Mouse (Mus musculus): ENCODE results near the gene Itgb1bp1.

Itgb1bp1 gene

DNA sequence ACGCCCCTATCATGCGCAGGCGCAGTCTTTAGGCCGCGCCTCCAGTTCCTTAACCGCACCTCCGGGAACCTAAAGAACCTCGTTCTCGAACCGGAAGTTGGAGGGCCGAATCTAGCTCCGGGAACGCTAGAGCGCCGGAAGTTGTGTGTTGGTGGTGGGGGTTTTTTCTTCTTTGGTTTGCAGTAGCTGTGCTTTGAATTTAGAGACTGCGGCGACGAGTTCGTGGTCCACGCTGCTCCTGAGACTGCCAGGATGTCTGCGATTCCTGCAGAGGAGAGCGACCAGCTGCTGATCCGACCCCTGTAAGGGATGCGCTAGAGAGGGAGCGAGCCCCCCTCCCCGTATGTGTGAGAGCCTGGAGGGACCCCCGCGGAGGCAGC lies at the start of gene Itgb1bp1:
Itgb1bp1 (minus strand) TSS at position 42 of the 380 bp plus-strand sequence.
- peak; percentile 99 for DNase-seq

GRCm38 (mm10) chr12:21335869-21336268 lies 49.8 kb upstream of the Itgb1bp1 start:
- no peak for DNase-seq

DNA sequence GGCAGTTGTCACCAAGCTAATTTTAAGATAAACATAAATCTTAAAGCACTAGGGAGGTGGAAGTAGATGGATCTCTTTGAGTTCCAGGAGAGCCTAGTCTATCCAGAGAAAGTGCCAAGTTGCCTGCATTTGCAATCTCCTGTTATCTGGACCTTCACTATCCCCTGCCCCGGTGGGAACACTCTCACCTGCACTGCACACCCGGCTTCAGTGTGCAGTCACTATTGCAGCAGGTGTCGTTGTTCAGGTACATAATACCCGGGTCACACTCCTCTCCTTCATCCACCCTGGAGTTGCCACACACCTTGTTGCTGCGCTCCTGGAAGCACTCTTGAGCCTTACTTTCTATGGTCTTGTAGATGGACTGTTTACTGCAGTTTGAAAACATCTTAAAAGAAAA lies 47.7 kb upstream of the Itgb1bp1 start:
- DNase-seq: no peak

- DNase-seq: no peak
Observed at GRCm38 (mm10) chr12:21333021-21333420, 46.9 kb upstream of the Itgb1bp1 start.

DNA sequence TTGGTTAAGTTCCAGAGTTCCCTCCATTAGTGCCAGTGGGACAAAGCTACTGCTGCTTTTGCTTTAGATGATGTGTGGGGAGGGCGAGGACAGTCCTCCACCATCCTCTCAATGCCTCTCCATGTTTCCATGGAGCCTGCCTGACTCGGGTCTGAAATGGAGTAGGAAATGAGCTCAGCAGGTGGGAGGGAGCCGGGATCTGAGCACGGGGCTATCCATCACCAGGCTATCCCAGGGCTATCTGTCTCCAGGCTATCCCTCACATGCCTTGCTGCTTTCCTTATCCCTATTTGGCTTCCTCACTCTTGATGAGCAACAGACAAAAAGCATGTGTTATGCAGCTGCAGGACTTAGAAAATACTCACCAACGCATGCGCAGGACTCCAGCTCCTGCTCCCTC lies 45.6 kb upstream of the Itgb1bp1 start:
- no peak for DNase-seq

GRCm38 (mm10) chr12:21330961-21331576 lies 45.0 kb upstream of the Itgb1bp1 start:
- DNase-seq: no peak

DNA sequence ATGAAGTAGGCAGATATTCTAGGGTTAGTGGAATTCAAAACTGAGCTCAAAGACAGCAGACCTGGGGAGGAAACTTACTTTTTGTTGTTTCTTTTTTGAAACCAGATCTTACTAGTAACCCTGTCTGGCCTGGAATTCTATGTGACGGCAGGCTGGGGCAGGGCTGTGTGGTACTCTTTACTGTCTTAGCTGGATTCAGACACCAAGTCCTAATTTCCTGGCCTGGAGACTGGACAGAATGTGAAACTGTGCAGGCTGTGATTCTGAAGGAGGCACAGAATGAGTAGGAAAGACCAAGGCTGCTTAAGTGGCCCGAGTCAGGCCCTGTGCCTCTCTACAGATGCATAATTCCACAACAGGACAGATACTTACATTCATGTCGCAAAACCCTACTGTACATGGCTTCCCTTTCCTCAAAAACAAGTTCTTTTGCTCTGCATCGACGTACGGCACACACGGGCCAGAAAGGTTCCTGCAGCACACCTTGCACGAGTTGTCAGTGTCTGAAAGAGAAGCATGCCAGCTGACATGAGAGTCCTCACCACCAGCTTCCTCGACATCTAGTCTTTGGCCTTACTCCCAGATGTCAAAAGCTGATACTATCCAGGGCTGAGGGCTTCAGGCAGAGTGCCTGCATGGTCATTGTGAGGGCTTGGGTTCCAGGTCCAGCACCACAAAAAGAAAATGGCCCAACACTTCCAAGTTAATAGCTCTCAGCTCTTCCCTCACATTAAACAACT lies 43.7 kb upstream of the Itgb1bp1 start:
- DNase-seq: no peak

DNA sequence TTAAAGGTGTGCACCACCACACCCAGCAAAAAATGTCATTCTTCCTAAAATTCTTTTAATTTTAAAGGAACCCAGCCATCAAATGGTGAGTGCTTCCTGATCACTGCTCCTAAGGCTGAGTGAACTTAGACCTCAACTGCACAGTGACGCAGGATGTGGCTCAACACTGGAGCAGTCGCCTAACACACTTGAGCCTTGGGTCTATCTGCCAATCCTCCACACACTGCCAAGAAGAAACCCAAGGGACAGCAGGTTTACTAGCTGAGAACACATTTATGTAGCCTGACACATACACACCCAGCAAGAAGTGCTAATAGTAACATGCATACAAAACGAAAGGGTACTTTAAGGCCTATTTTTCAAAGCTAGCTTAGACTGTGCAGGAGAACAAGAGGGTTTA lies 40.2 kb upstream of the Itgb1bp1 start:
- no peak for DNase-seq

DNA sequence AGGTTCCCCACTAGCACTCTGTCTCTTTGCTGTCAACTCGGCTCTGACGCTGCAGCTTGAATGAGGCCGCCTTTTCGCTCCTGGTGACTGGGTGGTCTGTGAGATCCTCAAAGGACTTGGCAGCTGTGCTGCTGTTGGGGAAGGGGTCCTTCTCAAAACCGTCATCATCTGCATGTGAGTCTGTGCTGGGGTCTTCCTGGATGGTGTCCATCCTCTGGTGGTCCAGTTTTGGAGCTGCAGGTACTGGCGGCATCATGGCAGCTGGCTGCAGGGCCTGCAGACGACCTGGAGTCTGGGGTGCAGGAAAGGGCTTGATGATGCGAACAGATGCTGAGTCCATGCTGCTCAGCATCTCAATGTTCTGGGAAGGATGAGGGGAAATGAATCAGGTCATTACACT lies 39.2 kb upstream of the Itgb1bp1 start:
- no peak for DNase-seq

GRCm38 (mm10) chr12:21324101-21324500 lies 38.0 kb upstream of the Itgb1bp1 start:
- DNase-seq: no peak

DNA sequence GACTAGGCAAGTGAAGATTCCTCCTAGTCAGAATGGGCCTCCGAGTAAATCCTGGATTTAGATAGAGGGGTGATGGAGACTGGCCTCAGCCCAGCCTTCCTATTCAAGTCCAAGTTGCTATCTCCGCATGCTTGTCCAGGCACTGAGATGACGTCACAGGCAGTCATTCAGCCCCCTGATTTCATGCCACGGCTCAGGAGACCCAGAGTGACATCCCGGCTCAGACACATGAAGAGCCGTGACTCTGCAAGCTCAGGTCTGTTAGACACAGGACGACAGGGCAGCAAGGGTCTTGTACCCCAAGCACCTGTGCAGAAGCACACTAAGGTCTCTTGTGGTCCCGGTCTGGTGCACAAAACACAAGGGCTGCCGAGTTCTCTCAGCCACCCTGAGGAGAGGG lies 36.8 kb upstream of the Itgb1bp1 start:
- DNase-seq: no peak

GRCm38 (mm10) chr12:21322296-21322695 lies 36.2 kb upstream of the Itgb1bp1 start:
- no peak for DNase-seq

- DNase-seq: no peak
Observed at GRCm38 (mm10) chr12:21321170-21321569, 35.1 kb upstream of the Itgb1bp1 start.

DNA sequence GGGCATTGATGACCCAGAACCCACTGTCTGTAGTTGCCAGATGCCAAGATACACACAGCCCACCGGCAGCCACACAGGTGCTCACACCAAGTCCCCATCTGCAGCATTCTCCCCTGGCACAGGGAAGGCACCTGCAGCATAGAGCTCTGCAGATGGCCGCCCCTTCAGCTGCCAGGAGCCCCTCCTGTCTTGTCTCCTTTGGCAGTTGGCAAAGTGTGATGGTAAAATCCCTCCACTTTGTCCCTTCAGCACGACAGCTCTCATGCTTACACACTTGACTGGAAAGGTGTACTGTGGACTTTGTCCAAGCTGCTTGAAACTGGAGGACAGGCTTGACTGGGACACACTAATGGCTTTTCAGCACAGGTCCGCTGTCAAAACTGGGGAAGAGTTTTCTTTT lies 34.2 kb upstream of the Itgb1bp1 start:
- peak; percentile 71 for DNase-seq

DNA sequence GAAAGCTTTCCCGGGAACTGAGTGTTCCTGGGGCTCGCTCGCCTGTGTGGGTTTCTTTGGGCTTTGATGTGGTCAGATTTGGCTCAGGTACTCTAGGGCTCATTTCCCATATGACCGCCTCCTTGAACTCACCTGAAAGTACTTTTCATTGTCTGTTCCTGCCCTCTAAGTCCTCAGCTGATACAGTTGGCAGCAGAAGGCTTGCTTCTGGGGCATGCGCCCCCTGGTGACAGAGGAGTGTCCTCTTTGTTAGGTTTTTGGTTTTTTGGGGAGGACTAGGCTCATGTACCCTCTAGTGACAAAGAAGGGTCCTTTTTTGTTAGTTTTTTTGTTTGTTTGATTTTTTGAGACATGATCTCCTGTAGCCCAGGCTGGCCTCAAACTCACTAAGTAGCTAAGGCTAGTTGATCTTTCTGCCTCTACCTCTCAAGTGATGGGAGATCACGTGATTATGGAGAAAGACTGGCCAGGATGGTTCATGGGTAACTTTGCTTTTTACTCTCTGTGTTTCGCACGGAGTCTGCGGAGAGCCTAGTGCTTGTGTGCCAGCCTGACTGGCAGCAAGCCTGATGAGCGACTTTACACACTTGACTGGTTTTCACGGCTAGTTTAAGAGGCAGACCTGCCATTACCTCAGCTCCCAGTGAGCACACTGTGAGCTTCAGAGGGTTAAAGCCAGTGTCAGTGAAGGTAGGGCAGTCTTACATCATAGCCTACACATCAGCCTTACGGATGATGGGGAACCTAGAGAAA lies 32.2 kb upstream of the Itgb1bp1 start:
- DNase-seq: peak; percentile 79 to 85

DNA sequence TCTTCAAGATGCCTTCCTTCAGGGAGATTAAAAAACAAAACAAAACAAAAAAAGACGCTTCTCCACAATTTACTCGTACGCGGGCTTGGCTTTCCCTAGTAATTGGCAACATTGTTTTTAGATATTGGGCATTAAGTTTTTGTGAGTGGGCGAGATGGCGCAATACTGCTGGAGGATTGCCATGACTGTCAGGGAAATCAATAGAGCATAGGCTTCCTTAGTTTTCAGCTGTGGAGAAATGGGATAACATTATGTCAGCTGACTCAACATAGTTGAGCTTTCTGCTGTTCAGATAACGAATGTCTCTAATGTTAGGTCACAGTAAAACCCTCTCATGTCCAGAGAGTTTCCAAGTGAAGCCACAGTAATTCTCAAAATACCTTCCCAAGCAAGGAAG lies 30.8 kb upstream of the Itgb1bp1 start:
- peak in 1 of 2 experiments; percentile 34 for DNase-seq

GRCm38 (mm10) chr12:21315923-21316868 lies 30.1 kb upstream of the Itgb1bp1 start, which contains the start of gene Iah1:
TSS of gene Iah1 (plus strand) at chr12:21316389.
- peak; percentile 82 to 88 for DNase-seq

GRCm38 (mm10) chr12:21312201-21312600 lies 26.1 kb upstream of the Itgb1bp1 start:
- DNase-seq: no peak

- DNase-seq: no peak
Observed at GRCm38 (mm10) chr12:21306721-21307120, 20.6 kb upstream of the Itgb1bp1 start.

GRCm38 (mm10) chr12:21305741-21306140 lies 19.7 kb upstream of the Itgb1bp1 start:
- DNase-seq: no peak

DNA sequence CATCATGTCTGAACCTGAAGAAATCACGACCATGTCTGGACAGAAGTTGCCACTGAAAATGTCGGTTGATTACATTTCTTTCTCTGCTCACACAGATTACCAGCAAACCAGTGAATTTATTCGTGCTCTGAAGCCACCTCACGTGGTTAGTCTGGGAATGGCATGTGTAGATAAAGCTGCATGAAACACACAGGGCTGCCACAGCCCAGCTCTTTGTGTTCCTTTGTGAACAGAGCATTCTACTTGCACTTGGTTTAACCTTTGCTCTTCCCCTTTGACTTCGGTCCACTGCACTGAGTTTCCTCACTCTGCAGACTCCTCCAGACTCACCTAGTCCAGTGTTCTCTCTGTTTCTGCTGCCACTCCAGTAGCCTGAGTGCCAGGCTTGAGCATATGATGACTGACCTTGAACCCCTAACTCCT lies 16.3 kb upstream of the Itgb1bp1 start:
- no peak for DNase-seq

- DNase-seq: no peak
Observed at GRCm38 (mm10) chr12:21301932-21302331, 15.8 kb upstream of the Itgb1bp1 start.

DNA sequence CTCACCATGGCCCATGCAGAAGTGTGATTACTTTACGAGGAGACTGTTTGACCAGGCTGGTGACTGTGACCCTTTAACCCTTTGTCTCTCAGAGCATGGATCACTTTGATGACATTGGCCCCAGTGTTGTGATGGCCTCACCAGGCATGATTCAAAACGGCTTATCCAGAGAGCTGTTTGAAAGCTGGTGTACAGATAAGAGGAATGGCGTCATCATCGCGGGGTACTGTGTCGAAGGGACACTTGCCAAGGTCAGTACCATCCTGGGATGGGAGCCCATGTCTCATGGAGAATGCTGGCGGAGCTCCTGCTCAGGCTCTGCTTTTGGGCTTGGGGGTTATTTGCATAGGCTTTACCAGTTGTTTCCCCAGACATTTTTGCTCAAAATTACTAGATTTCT lies 15.2 kb upstream of the Itgb1bp1 start:
- no peak for DNase-seq
